In genomic region chr10:128283604-128284579, GRCm38 (mm10) we compare ENCODE assay signal across 10 mouse cellular contexts. TPM values are rescaled to one million over a fixed set of nuclear protein-coding genes. Genes with fewer than 3 reads are reported as not detected.
A peak's percentile ranks its signal among the peaks of the same experiment; 100 is the strongest.
DNase-seq lines count a peak whose midpoint lies in the region; ATAC-seq lines count a peak whose summit lies in the region.
"Had no signal": no experiment of that assay in that cellular context is flagged by ENCODE, and none has a peak within 500 bp of the region (broad histone marks: within the 10 kb centered on the region; RNA-seq: fewer than 3 reads in every experiment).

No protein-coding gene starts in this region.

- peaks cover 58% of the 10 kb centered on the region for H3K36me3 ChIP-seq in limb, embryonic 10.5 days
- peaks cover 32% of the 10 kb centered on the region for H3K36me3 ChIP-seq in midbrain, embryonic 16.5 days (ENCODE audit: control insufficient read depth, insufficient read depth, low read length)

- peak; percentile 49 for DNase-seq in ovary, postnatal 10 days (ENCODE audit: low spot score)
- no peak for DNase-seq in ovary, adult 18-20 months (ENCODE audit: low spot score)
- DNase-seq in brain, embryonic 18.5 days (ENCODE audit: low read depth, low spot score) = peak; percentile 14
- DNase-seq in limb, embryonic 10.5 days (ENCODE audit: low spot score) = peak; percentile 85
- DNase-seq in spleen, postnatal 4 days (ENCODE audit: low spot score in 2 of 2) = peak; percentile 64 to 87

- H3K4me3 ChIP-seq in limb, embryonic 10.5 days = no peak overlapping the region
- no peak overlapping the region for H3K4me3 ChIP-seq in midbrain, embryonic 16.5 days (ENCODE audit: low read depth, low read length)

- peak; percentile 71 for ATAC-seq in erythroblast, adult 5-6 weeks (replicated peaks; ENCODE audit: low FRiP score, poor library complexity, severe bottlenecking)
- peak; percentile 37 to 63; a peak in 2 of 4 replicates for ATAC-seq in hematopoietic stem cell, adult 5-6 weeks (replicated peaks in 1 of 2; ENCODE audit: insufficient read depth in 1 of 2, low FRiP score in 2 of 2, low TSS enrichment in 1 of 2, low read depth in 1 of 2, poor library complexity in 2 of 2, severe bottlenecking in 2 of 2)
- ATAC-seq in midbrain, embryonic 16.5 days = peak; percentile 32; the same call in 1 of the 2 replicates

- H3K27ac ChIP-seq in limb, embryonic 10.5 days = no peak overlapping the region
- H3K27ac ChIP-seq in midbrain, embryonic 16.5 days (ENCODE audit: low read length) = no peak overlapping the region

- 0 out of 2 replicates have a peak, but pooled peaks cover 10% of the 10 kb centered on the region for H3K4me1 ChIP-seq in limb, embryonic 10.5 days
- H3K4me1 ChIP-seq in midbrain, embryonic 16.5 days (ENCODE audit: control insufficient read depth, insufficient read depth, low read length) = no peaks in the 10 kb centered on the region

- 65% methylated on average over 31 of the region's 31 CpGs for WGBS in limb, embryonic 10.5 days
- WGBS in midbrain, embryonic 16.5 days = 64% methylated on average over 31 of the region's 31 CpGs

- no peaks in the 10 kb centered on the region for H3K27me3 ChIP-seq in limb, embryonic 10.5 days (ENCODE audit: low read depth, poor library complexity, severe bottlenecking)
- no peaks in the 10 kb centered on the region for H3K27me3 ChIP-seq in midbrain, embryonic 16.5 days (ENCODE audit: control insufficient read depth, insufficient read depth, low read depth, low read length)

- H3K9ac ChIP-seq in midbrain, embryonic 16.5 days (ENCODE audit: low read depth, low read length) = no peak overlapping the region

- no peaks in the 10 kb centered on the region for H3K9me3 ChIP-seq in limb, embryonic 10.5 days (replicated peaks)
- no peaks in the 10 kb centered on the region for H3K9me3 ChIP-seq in midbrain, embryonic 16.5 days (replicated peaks; ENCODE audit: control insufficient read depth, low read length, poor library complexity, severe bottlenecking)

- no peak overlapping the region for H3K4me2 ChIP-seq in midbrain, embryonic 16.5 days (ENCODE audit: low read length)

RNA-seq across cellular contexts. Expression of gene Stat2, which starts 13.5 kb away (rescaled TPM):
- 14.8 and 25.1 TPM in 2 replicates for total RNA-seq in erythroblast, adult 5-6 weeks (2015; ENCODE audit: low replicate concordance)
- 16.0 and 25.2 TPM in 2 replicates for total RNA-seq in erythroblast, adult 5-6 weeks (2017; ENCODE audit: low replicate concordance)
- 12.3 and 18.1 TPM in 2 replicates for total RNA-seq in hematopoietic stem cell, adult 5-6 weeks (2017)
- polyA plus RNA-seq in limb, embryonic 10.5 days (2016; fragmentation: Nextera tagmentation; extraction: Ambion mirVana) = 9.3 and 11.5 TPM in 2 replicates
- polyA plus RNA-seq in midbrain, embryonic 16.5 days (2015; fragmentation: Nextera tagmentation; extraction: Ambion mirVana) = 20.4 and 20.9 TPM in 2 replicates

RNA-seq across cellular contexts. Expression of gene Il23a, which starts 14.7 kb away (rescaled TPM):
- not detected in 2 replicates for total RNA-seq in erythroblast, adult 5-6 weeks (2015; ENCODE audit: low replicate concordance)
- total RNA-seq in erythroblast, adult 5-6 weeks (2017; ENCODE audit: low replicate concordance) = not detected in 2 replicates
- total RNA-seq in hematopoietic stem cell, adult 5-6 weeks (2017) = 1.1 TPM in 1 of 2 replicates, not detected in the other
- not detected in 2 replicates for polyA plus RNA-seq in limb, embryonic 10.5 days (2016; fragmentation: Nextera tagmentation; extraction: Ambion mirVana)
- 0.14 and 0.15 TPM in 2 replicates for polyA plus RNA-seq in midbrain, embryonic 16.5 days (2015; fragmentation: Nextera tagmentation; extraction: Ambion mirVana)

RNA-seq across cellular contexts. Expression of gene Apof, which starts 15.4 kb away (rescaled TPM):
- total RNA-seq in erythroblast, adult 5-6 weeks (2015; ENCODE audit: low replicate concordance) = not detected in 2 replicates
- total RNA-seq in erythroblast, adult 5-6 weeks (2017; ENCODE audit: low replicate concordance) = not detected in 2 replicates
- total RNA-seq in hematopoietic stem cell, adult 5-6 weeks (2017) = not detected in 2 replicates
- not detected in 2 replicates for polyA plus RNA-seq in limb, embryonic 10.5 days (2016; fragmentation: Nextera tagmentation; extraction: Ambion mirVana)
- polyA plus RNA-seq in midbrain, embryonic 16.5 days (2015; fragmentation: Nextera tagmentation; extraction: Ambion mirVana) = not detected in 2 replicates
- polyA plus RNA-seq: stomach, embryonic 14.5 days had no signal

RNA-seq across cellular contexts. Expression of gene Pan2, which starts 19.2 kb away (rescaled TPM):
- total RNA-seq in erythroblast, adult 5-6 weeks (2015; ENCODE audit: low replicate concordance) = 7.9 and 8.8 TPM in 2 replicates
- total RNA-seq in erythroblast, adult 5-6 weeks (2017; ENCODE audit: low replicate concordance) = 7.5 and 8.9 TPM in 2 replicates
- total RNA-seq in hematopoietic stem cell, adult 5-6 weeks (2017) = 12.7 and 16.9 TPM in 2 replicates
- 37.2 and 41.8 TPM in 2 replicates for polyA plus RNA-seq in limb, embryonic 10.5 days (2016; fragmentation: Nextera tagmentation; extraction: Ambion mirVana)
- 20.8 and 22.3 TPM in 2 replicates for polyA plus RNA-seq in midbrain, embryonic 16.5 days (2015; fragmentation: Nextera tagmentation; extraction: Ambion mirVana)

RNA-seq across cellular contexts. Expression of gene Apon, which starts 30.0 kb away (rescaled TPM):
- total RNA-seq in erythroblast, adult 5-6 weeks (2015; ENCODE audit: low replicate concordance) = 1.7 TPM in 1 of 2 replicates, not detected in the other
- 1.5 TPM in 1 of 2 replicates, not detected in the other for total RNA-seq in erythroblast, adult 5-6 weeks (2017; ENCODE audit: low replicate concordance)
- total RNA-seq in hematopoietic stem cell, adult 5-6 weeks (2017) = 0.19 TPM in 1 of 2 replicates, not detected in the other
- 0.87 and 0.90 TPM in 2 replicates for polyA plus RNA-seq in limb, embryonic 10.5 days (2016; fragmentation: Nextera tagmentation; extraction: Ambion mirVana)
- polyA plus RNA-seq in midbrain, embryonic 16.5 days (2015; fragmentation: Nextera tagmentation; extraction: Ambion mirVana) = 0.11 TPM in 1 of 2 replicates, not detected in the other
- polyA plus RNA-seq: frontal cortex, adult 2 months had no signal
